Mouse (Mus musculus) spleen, adult 2 months (tissue): ENCODE measurements around the gene Mrps12. TPM values are rescaled to one million over a fixed set of nuclear protein-coding genes. Genes with fewer than 3 reads are reported as not detected.
A peak's percentile ranks its signal among the peaks of the same experiment; 100 is the strongest.

Experiments
- DNase-seq, 2 experiments: peaks; one replicate each; pipeline versions ENCODE4 v3.0.0 to v3.0.0-alpha.2; 2012 to 2021; ENCODE audit warnings: low spot score in 2 of 2, low read depth in 1 of 2
- H3K27ac ChIP-seq: fragments of 200-500 bp; 2 replicates; pipeline ENCODE4 v1.5.1; 2012; ENCODE audit warnings: low read length, inconsistent platforms; ENCODE audit not compliant: insufficient read depth
- H3K27me3 ChIP-seq: fragments of 200-500 bp; 2 replicates; pipeline ENCODE4 v1.6.1; 2012; ENCODE audit warnings: mild to moderate bottlenecking, moderate library complexity, low read length, inconsistent platforms; ENCODE audit not compliant: control insufficient read depth, insufficient read depth
- H3K36me3 ChIP-seq: fragments of 200-500 bp; 2 replicates; pipeline ENCODE4 v1.6.1; 2012; ENCODE audit warnings: mild to moderate bottlenecking, low read length, inconsistent platforms; ENCODE audit not compliant: control insufficient read depth, insufficient read depth
- H3K4me1 ChIP-seq: fragments of 200-500 bp; 2 replicates; pipeline ENCODE4 v1.6.1; 2011; ENCODE audit warnings: inconsistent platforms; ENCODE audit not compliant: control insufficient read depth, insufficient read depth, insufficient read length
- H3K4me3 ChIP-seq: fragments of 200-500 bp; 2 replicates; pipeline ENCODE4 v1.5.1; 2011; ENCODE audit warnings: mild to moderate bottlenecking, inconsistent platforms; ENCODE audit not compliant: insufficient read depth, insufficient read length; ENCODE audit errors: extremely low read depth
- CTCF ChIP-seq: fragments of 200-500 bp; IDR thresholded peaks from 2 replicates; pipeline ENCODE4 v1.5.1; 2011; ENCODE audit warnings: mild to moderate bottlenecking, inconsistent platforms; ENCODE audit not compliant: insufficient read depth, insufficient read length, insufficient replicate concordance; ENCODE audit errors: extremely low read depth
- POLR2A ChIP-seq: fragments of 200-500 bp; IDR thresholded peaks from 2 replicates; pipeline ENCODE4 v1.6.1; 2011; ENCODE audit warnings: low read depth, low read length, inconsistent platforms
- WGBS: fragments of 180-500 bp; shearing (Covaris S2); methylation state at CpG from one replicate; pipeline ENCODE4 v1.1.7; 2018; 5-methylcytosine and 5-hydroxymethylcytosine counted together
- polyA plus RNA-seq: library from polyadenylated mRNA; depleted of rRNA; stranded (reverse); fragments of >200 nt; gene quantifications from 2 replicates; pipeline ENCODE4 v1.2.3, GENCODE M21; 2012

Mrps12 gene
- polyA plus RNA-seq, 1 experiment, result 34.5 TPM

DNA sequence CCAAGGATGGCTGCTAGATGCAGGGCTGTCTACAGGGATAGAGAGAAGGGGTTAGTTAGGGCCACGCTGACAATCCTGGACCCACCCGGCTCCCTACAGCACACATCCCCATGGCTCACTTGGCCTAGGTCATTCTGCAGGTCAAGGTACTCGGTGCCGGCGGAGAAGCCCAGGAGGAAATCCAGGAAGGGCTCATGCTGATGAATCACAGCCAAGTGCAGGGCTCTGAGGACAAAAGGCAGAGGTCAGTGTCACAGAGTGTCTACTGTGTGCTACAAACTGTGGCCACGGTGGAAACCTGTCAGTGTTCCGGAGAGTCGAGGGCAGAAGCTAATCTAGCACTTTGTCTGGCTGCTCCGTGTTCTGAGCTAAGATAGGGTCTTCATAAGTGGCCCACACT is 20.3 kb upstream of the Mrps12 start:
- no peak for DNase-seq
- TF ChIP-seq CTCF (no peak), POLR2A (no peak)
- H3K36me3 ChIP-seq, result peaks cover 42% of the 10 kb centered on the region
- peaks cover 4% of the 10 kb centered on the region; the same call in 1 of the 2 replicates for H3K4me1 ChIP-seq
- no peaks in the 10 kb centered on the region for H3K27me3 ChIP-seq
- no peak overlapping the region for H3K27ac ChIP-seq
- H3K4me3 ChIP-seq, result no peak overlapping the region
- WGBS, result 93% methylated on average over 9 of the region's 9 CpGs

GRCm38 (mm10) chr7:28758623-28759022 is 17.0 kb upstream of the Mrps12 start:
- TF ChIP-seq CTCF (no peak), POLR2A (no peak)
- DNase-seq, result no peak
- WGBS, result 91% methylated on average over 13 of the region's 13 CpGs
- Histone ChIP-seq H3K27ac (no peak overlapping the region), H3K27me3 (no peaks in the 10 kb centered on the region), H3K4me1 (no peaks in the 10 kb centered on the region), H3K4me3 (no peak overlapping the region), H3K36me3 (peaks cover 42% of the 10 kb centered on the region)

DNA sequence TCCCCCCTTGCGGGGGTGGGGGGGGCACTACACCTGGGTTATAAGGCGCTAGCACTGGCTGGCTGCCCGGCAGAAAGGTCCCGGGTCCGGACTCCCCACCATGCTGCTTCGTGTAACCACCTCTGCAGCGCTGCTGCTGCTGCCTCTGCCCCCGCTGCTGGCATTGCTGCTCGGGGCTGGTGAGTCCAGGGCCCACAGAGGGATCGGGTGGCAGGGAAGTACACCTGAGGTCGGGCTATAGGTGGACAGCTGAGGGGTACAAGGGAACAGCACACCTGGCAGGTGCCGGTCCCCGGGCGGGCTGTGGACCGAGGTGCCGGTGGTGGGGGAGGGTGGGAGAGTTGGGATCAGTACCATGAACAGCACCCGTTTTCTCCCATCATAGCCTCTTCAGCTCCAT is 14.5 kb upstream of the Mrps12 start, which contains the start of gene Ccer2:
TSS of gene Ccer2 (plus strand) at position 96 of the 400 bp plus-strand sequence.
- Histone ChIP-seq H3K36me3 (peaks cover 26% of the 10 kb centered on the region), H3K4me1 (no peaks in the 10 kb centered on the region), H3K4me3 (no peak within 1 kb of the TSS), H3K27ac (no peak within 1 kb of the TSS), H3K27me3 (no peaks in the 10 kb centered on the region)
- no peak for DNase-seq
- TF ChIP-seq CTCF (no peak), POLR2A (no peak)
- WGBS, result 9% methylated on average over 17 of the region's 17 CpGs

DNA sequence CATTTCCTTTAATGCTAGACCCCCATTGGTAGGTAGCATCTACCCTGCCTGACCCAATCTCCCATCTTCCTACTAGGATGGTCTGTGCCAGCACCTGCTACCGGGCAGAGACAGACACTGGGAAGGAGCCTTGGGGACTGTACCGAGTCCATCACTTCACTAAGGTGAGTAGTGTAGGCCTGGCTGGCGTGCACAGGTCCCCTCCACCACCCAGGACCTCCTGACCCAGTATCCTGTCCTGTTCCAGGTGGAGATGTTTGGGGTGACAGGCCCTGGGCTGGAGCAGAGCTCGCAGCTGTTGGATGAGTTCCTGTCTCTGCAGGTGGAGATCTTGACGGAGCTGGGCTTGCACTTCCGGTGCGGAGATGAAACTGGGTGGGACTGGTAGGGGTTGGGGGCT is 8.3 kb upstream of the Mrps12 start:
- no peak overlapping the region for H3K27ac ChIP-seq
- peaks cover 6% of the 10 kb centered on the region for H3K36me3 ChIP-seq
- no peak for TF ChIP-seq CTCF
- TF ChIP-seq POLR2A, result no peak
- 95% methylated on average over 7 of the region's 7 CpGs for WGBS
- H3K4me3 ChIP-seq, result no peak overlapping the region
- H3K27me3 ChIP-seq, result no peaks in the 10 kb centered on the region
- H3K4me1 ChIP-seq, result no peaks in the 10 kb centered on the region
- DNase-seq, result no peak

- TF ChIP-seq POLR2A (no peak), CTCF (no peak)
- under 1% methylated on average over 13 of the region's 13 CpGs for WGBS
- Histone ChIP-seq H3K36me3 (peaks cover 2% of the 10 kb centered on the region; the same call in 1 of the 2 replicates), H3K27me3 (no peaks in the 10 kb centered on the region), H3K4me3 (peak overlapping the region; percentile 85), H3K27ac (peak overlapping the region; percentile 69), H3K4me1 (peaks cover 4% of the 10 kb centered on the region)
- no peak for DNase-seq
These were observed 282 bp downstream of the Mrps12 start for GRCm38 (mm10) chr7:28741368-28741708.

DNA sequence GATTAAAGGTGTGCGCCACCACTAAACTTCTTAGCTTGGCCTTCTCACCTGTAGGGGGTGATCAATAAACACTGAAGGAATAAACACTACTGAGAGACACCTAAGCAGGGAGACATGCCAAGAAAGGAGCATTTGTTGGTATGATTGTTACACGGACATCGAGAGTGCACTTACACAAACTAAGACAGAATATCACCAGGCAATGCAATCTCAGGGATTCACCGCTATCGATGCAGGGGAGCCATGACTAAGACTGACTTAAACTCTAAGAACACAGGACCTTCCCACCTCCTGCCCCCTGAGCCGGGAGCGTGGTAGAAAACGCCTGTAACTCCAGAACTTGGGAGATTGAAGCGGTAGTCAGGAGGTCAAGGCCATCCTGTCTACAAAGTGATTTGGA is 671 bp downstream of the Mrps12 start:
- DNase-seq, result no peak
- Histone ChIP-seq H3K4me3 (peak overlapping the region; percentile 85), H3K27ac (0 out of 2 replicates have a peak overlapping the region, but pooled peaks have one; percentile 69), H3K27me3 (no peaks in the 10 kb centered on the region), H3K36me3 (peaks cover 2% of the 10 kb centered on the region; the same call in 1 of the 2 replicates), H3K4me1 (peaks cover 4% of the 10 kb centered on the region)
- WGBS, result 34% methylated on average over 9 of the region's 9 CpGs
- no peak for TF ChIP-seq CTCF
- no peak for TF ChIP-seq POLR2A

GRCm38 (mm10) chr7:28739829-28740228 is 1.8 kb downstream of the Mrps12 start:
- DNase-seq, result no peak
- H3K27ac ChIP-seq, result no peak overlapping the region
- H3K4me1 ChIP-seq, result peaks cover 4% of the 10 kb centered on the region
- H3K27me3 ChIP-seq, result no peaks in the 10 kb centered on the region
- 96% methylated on average over 21 of the region's 21 CpGs for WGBS
- no peak for TF ChIP-seq POLR2A
- no peak for TF ChIP-seq CTCF
- H3K36me3 ChIP-seq, result no peaks in the 10 kb centered on the region
- no peak overlapping the region for H3K4me3 ChIP-seq
